Mouse (Mus musculus) lung, postnatal 0 days (tissue): ENCODE measurements at regions not wholly inside any gene's neighbourhood (a gene's known extent, or its start where the extent isn't known, plus 50 kb on each side); places are given as distances from the start of the nearest gene placed in this dataset.

ENCODE experiments used
- CTCF ChIP-seq: IDR thresholded peaks from 2 replicates; pipeline ENCODE4 v1.5.1; 2016; ENCODE audit warnings: antibody characterized with exemption, mild to moderate bottlenecking
- EP300 ChIP-seq: IDR thresholded peaks from 2 replicates; pipeline ENCODE4 v1.6.1; 2016; ENCODE audit warnings: antibody characterized with exemption, mild to moderate bottlenecking, control low read depth

- TF ChIP-seq CTCF (no peak), EP300 (no peak)
Measured at GRCm38 (mm10) chr5:17262126-17262525, 110.9 kb upstream of the Speer4f2 start.
